Mouse (Mus musculus) E14TG2a.4 (cell line): ENCODE data around the gene Cep70.

Source experiments
- CTCF ChIP-seq: conservative IDR thresholded peaks from 2 replicates; pipeline ENCODE4 v1.5.1; 2014; ENCODE audit warnings: low read length
- POU5F1 ChIP-seq: IDR thresholded peaks from 2 replicates; pipeline ENCODE4 v1.6.1; 2014; ENCODE audit warnings: low read length, borderline replicate concordance

GRCm38 (mm10) chr9:99340126-99340525 lies 97.0 kb downstream of the Cep70 start:
- TF ChIP-seq CTCF (no peak), POU5F1 (no peak)
